Mouse (Mus musculus): ENCODE measurements around the gene Tmem206.

DNA sequence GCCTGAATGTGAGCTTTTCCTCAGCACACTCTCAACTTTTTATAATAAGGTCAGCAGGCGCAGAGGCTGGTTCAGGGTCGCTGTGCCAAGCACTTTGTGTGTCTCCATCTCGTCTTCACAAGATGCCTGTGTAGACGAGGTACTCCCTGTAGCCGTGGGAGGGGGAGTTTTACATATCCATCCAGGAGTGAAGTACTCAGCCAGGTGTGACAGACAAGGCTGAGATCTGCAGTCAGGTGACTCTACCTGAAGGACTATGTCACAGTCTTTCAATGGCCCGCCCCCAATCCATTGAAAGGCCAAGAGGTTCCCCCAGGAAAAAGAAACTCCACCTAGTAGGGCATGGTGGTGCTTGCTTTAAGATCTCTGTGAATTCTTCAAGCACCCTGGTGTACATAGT lies 12.6 kb upstream of the Tmem206 start:
- TF ChIP-seq MAFK (IDR thresholded peaks at IDR 0.05; ENCODE audit: insufficient read depth, low read depth, low read length) (no peak), ZC3H11A (IDR thresholded peaks at IDR 0.05; ENCODE audit: borderline replicate concordance, low read depth, low read length) (no peak)
